Mouse (Mus musculus): ENCODE results near the gene Cep131.

Cep131 gene

DNA sequence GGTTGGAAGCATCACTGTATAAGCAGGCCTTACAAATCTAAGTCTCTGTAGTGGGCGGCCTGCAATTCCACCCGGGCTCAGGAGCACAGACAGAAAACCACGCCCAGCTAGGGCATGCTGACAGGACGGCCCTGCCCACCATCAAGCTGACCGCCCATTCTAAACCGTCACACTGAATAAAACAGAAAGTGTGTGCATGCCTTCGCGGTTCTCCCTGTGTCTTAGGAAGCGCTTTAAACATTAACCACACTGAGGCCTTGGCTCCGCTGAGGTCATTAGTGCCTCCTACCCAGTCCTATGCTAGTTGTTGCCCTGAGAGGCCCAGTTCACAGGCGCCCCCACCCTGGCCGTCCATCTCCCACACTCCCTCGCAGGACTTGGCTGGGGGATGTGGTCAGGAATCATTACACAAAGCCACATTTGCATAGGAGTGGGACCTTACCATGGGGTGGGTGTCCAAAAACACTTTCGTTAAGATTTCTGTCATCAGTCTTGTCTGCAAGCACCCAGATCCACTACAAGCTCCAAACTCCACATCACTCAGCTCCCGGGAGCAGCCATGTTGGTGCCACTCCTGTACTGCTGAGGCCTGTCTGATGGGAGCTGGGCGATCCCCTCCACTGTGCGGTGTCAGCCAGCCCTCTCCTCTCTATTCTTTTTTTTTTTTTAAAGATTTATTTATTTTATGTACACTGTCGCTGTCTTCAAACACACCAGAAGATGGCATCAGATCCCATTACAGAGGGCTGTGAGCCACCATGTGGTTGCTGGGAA, 58.1 kb downstream of the Cep131 start:
- in situ Hi-C loops (cut with MboI), result no loop called here

DNA sequence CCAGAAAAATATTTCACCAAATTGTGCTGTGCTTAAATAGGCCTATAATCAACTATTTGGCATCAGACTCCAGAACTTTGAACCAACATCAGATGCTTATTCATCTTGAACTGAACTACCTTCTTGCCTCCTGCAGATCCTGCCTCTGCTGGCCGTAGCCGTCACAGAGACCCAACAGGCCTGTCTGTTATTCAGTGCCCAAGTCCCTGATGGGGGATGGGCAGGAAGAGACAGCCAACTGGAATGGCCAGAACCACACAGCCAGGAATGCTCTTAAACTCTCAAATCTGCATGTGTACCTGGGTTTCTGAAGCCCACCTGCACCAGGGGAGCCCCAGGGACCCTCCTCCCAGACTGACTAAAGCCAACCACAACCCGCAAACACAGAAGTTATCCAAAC, 59.7 kb downstream of the Cep131 start:
- in situ Hi-C loops (cut with MboI), result no loop called here

DNA sequence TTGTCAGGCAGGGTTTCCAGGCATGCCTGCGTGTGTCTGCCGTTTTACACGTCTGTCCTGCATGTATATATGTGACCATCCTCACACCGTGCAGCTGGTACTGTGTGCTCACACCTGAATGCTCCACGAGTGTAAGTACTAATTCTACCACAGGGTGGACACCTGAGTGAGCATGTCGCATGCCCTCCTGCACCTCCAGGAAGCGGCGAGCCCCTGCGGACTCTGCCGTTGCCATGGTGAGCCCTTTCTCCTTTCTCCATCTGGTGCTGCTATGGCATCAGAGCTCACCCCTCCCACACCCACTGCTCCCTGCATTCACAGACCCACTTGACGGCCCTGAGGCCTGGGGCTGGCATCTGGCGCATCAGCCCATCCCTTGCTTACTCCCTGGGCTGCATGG, 63.8 kb downstream of the Cep131 start:
- in situ Hi-C loops (cut with MboI), result no loop called here

DNA sequence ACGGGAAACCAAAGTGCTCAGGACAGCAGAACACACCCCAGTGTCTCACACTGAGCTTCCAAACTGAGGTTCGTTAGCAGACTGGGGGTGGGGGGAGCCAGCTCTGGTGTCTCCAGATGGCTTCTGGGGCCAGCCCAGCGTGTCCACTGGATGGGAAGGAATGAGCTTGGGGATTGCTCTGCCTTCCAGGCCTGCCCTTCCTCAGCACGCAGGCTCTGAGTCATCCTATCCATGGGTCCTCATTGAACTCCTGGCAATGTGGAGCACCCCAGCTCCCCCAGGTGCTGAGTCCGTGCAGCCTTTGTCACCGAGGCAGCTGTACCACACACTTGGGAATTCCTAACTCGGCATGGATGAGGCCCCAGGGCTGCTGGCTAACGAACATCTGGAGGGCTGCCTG, 64.4 kb downstream of the Cep131 start:
- in situ Hi-C loops (cut with MboI), result no loop called here

DNA sequence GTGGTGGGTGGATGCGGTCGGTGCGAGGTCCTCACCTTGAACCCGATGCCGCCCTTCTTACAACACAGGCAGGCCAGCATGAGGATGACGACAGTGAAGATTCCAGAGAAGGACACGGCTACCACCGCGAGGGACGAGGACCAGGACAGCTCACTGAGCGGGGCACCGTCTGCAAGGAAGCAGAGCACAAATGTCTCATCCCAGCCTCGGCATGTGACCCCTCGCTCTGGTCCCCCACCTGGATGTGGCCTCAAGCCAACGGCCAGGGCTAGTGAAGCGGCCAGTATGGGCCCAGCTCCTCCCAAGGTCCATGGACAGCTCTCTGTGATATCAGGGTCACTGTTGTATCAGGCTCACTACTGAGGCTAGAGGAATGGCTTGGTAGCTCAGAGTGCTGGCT, 65.3 kb downstream of the Cep131 start:
- in situ Hi-C loops (cut with MboI), result no loop called here

DNA sequence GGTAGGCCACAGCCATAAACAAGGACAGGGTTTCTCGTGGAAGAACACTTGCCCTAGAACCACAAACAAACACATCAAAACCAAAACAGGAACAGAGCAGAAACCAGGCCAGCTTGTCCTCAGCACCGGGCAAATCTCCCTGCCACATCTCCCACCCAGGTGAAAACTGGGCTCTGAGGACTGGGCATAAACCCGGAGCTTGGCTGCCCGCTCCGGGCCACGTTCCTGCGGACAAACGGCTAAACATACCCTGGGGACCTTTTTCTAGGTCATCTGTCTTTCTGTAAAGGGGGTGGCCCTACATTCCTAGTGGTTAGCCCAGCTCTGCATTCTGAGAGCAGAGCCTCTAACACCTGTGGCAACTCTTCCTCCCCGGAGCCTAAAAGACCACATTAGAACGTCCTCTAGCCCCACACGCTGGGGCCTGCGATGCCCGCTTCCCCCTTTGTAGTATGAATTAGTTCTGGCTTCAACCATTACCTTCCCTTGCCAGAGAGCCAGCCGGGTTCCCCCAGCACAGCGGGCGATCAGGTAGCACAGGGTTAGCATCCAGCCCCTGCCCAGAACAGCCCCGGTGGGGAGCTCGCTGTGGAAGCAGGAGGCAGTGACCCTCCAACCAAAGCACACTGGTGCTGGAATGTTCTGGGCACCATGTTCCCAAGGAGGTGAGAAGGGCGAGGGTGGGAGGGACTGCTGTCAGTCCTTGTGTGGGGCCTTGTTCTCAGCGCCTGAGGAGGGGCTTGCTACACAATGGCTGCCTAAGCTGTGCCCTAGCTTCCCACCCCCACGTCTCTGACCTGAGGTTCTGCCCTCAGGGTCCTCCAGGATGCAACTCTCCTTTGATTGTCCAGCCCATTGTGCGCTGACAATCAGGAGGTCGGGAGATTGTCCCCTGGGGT, 66.8 kb downstream of the Cep131 start:
- in situ Hi-C loops (cut with MboI), result no loop called here

DNA sequence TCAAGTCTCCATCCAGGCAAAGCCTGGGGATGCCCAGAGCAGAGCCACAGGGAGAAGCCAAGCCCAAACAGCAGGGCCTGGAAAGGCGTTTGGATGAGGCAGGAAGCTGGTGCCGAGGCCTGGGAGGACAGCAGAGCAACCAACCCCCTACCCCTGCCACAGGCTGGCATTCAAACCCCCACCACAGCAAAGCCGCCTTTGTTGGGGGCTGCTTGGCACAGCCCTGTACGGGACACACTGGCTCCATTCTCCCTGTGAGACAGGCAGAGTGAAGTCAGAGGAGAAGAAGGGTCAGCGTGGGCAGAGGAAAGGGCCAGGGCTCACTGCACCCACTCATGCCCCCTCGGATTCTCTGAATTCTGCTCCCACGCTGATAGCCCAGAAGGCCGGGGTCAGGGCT, 69.6 kb downstream of the Cep131 start:
- in situ Hi-C loops (cut with MboI), result no loop called here

DNA sequence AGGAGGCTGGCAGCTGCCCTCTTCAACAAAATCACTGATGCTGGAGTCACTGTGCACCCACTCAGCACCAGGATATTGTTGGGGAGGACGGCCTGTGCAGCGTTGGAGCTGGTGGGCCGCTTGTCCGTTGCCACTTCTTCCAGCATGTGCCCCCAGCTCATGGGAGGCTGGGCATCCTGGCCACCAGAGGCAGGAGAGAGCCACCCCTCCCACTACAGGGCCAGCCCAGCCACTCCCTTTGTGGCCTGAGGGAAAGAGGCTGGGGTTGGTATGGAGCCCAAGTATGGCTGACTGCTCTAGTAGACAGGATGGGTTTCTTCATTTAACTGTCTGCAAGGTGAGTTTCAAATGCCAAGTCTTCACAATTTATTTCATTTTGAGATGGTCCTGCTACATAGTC, 71.9 kb downstream of the Cep131 start:
- in situ Hi-C loops (cut with MboI), result no loop called here
